Mouse (Mus musculus): ENCODE data around the gene Orai3.

GRCm38 (mm10) chr7:127823236-127824171 lies 53.9 kb downstream of the Orai3 start:
- TF ChIP-seq EP300 (IDR thresholded peaks at IDR 0.05; ENCODE audit: low read depth) (no peak), CTCF (IDR thresholded peaks at IDR 0.05; ENCODE audit: low read depth) (no peak)
